Comparison of ENCODE assay signal across 8 mouse cellular contexts in genomic region chr2:30446891-30447826, GRCm38 (mm10). TPM values are rescaled to one million over a fixed set of nuclear protein-coding genes. Genes with fewer than 3 reads are reported as not detected.
A peak's percentile ranks its signal among the peaks of the same experiment; 100 is the strongest.
DNase-seq lines count a peak whose midpoint lies in the region; ATAC-seq lines count a peak whose summit lies in the region.

No protein-coding gene starts in this region.

- 50% methylated on average over 10 of the region's 10 CpGs for WGBS in macrophage (ENCODE audit: missing documents)

- DNase-seq in adrenal gland, adult 2 months = peak; percentile 33
- DNase-seq in adrenal gland, postnatal 4 days (ENCODE audit: low spot score in 2 of 2) = no peak
- peak; percentile 51 for DNase-seq in kidney, postnatal 10 days
- no peak for DNase-seq in kidney, adult 9 months
- no peak for DNase-seq in retina, embryonic 14.5 days (ENCODE audit: low spot score)

- peak overlapping the region; percentile 46 for H3K27ac ChIP-seq in macrophage

- peaks cover 40% of the 10 kb centered on the region; the same call in 1 of the 2 replicates for H3K36me3 ChIP-seq in macrophage (ENCODE audit: inconsistent target)

- H3K4me3 ChIP-seq in macrophage (ENCODE audit: inconsistent target) = no peak overlapping the region

- ATAC-seq in hematopoietic stem cell, adult 5-6 weeks (replicated peaks in 1 of 2; ENCODE audit: insufficient read depth in 1 of 2, low FRiP score in 2 of 2, low TSS enrichment in 1 of 2, low read depth in 1 of 2, poor library complexity in 2 of 2, severe bottlenecking in 2 of 2) = peak; percentile 50 to 63; a peak in 3 of 4 replicates
- ATAC-seq in monocyte, adult 5-6 weeks (replicated peaks; ENCODE audit: insufficient number of reproducible peaks, low FRiP score, low TSS enrichment, poor library complexity, severe bottlenecking) = no peak

- peaks cover 18% of the 10 kb centered on the region; the same call in 1 of the 2 replicates for H3K79me2 ChIP-seq in macrophage (ENCODE audit: inconsistent target)

RNA-seq across cellular contexts. Expression of gene Ier5l, which starts 26.9 kb away (rescaled TPM):
- 1 to 10 TPM; 2.4 to 7.8 TPM for total RNA-seq in adrenal gland, adult 2 months (2021)
- 30.6 and 39.4 TPM in 2 replicates for polyA plus RNA-seq in adrenal gland, adult 2 months (2012; rRNA removed)
- 10 to 100 TPM; 10.6 to 11.6 TPM for total RNA-seq in adrenal gland, postnatal 4 days (2021)
- 0.19 and 2.4 TPM in 2 replicates for total RNA-seq in hematopoietic stem cell, adult 5-6 weeks (2017)
- total RNA-seq in macrophage (2018; cell fraction: chromatin; rRNA removed) = 1 to 10 TPM in 5 of 26 experiments, under 1 TPM in 16, not detected in 5; 0.31 to 6.4 (median 0.72) TPM
- total RNA-seq in macrophage (2018; cell fraction: cytosol; rRNA removed) = 10 to 100 TPM in 3 of 26 experiments, 1 to 10 TPM in 13, under 1 TPM in 10; 0.11 to 10.3 (median 1.2) TPM
- 1 to 10 TPM in 8 of 26 experiments, under 1 TPM in 17, not detected in 1; 0.18 to 6.9 (median 0.66) TPM for total RNA-seq in macrophage (2018; cell fraction: nucleus; rRNA removed)
- 2.4 to 6.5 TPM (median 4.4 TPM) in 3 replicates for polyA plus RNA-seq in macrophage (2018)
- 0.29 to 1.8 TPM (median 1.7 TPM) in 3 replicates for total RNA-seq in monocyte, adult 5-6 weeks (2017)

RNA-seq across cellular contexts. Expression of gene Ptpa, which starts 31.3 kb away (rescaled TPM):
- 100 to 1,000 TPM; 124 to 147 TPM for total RNA-seq in adrenal gland, adult 2 months (2021)
- polyA plus RNA-seq in adrenal gland, adult 2 months (2012; rRNA removed) = 235 and 242 TPM in 2 replicates
- total RNA-seq in adrenal gland, postnatal 4 days (2021) = 100 to 1,000 TPM; 165 to 169 TPM
- 60.4 and 66.6 TPM in 2 replicates for total RNA-seq in hematopoietic stem cell, adult 5-6 weeks (2017)
- 100 to 1,000 TPM in 11 of 26 experiments, 10 to 100 TPM in 15; 20.3 to 162 (median 87.2) TPM for total RNA-seq in macrophage (2018; cell fraction: chromatin; rRNA removed)
- total RNA-seq in macrophage (2018; cell fraction: cytosol; rRNA removed) = 100 to 1,000 TPM in 12 of 26 experiments, 10 to 100 TPM in 14; 72.0 to 130 (median 96.1) TPM
- total RNA-seq in macrophage (2018; cell fraction: nucleus; rRNA removed) = 100 to 1,000 TPM in 12 of 26 experiments, 10 to 100 TPM in 14; 38.4 to 151 (median 88.4) TPM
- polyA plus RNA-seq in macrophage (2018) = 54.9 to 121 TPM (median 116 TPM) in 3 replicates
- 23.0 to 45.8 TPM (median 34.5 TPM) in 3 replicates for total RNA-seq in monocyte, adult 5-6 weeks (2017)

RNA-seq across cellular contexts. Expression of gene Crat, which starts 31.5 kb away (rescaled TPM):
- total RNA-seq in adrenal gland, adult 2 months (2021) = 100 to 1,000 TPM; 216 to 274 TPM
- polyA plus RNA-seq in adrenal gland, adult 2 months (2012; rRNA removed) = 326 and 448 TPM in 2 replicates
- total RNA-seq in adrenal gland, postnatal 4 days (2021) = 10 to 100 TPM; 77.6 to 90.3 TPM
- 7.1 and 8.9 TPM in 2 replicates for total RNA-seq in hematopoietic stem cell, adult 5-6 weeks (2017)
- total RNA-seq in macrophage (2018; cell fraction: chromatin; rRNA removed) = 10 to 100 TPM in 23 of 26 experiments, 1 to 10 TPM in 3; 5.1 to 67.3 (median 23.7) TPM
- 10 to 100 TPM; 28.0 to 69.0 (median 38.0) TPM for total RNA-seq in macrophage (2018; cell fraction: cytosol; rRNA removed)
- total RNA-seq in macrophage (2018; cell fraction: nucleus; rRNA removed) = 10 to 100 TPM in 25 of 26 experiments, 1 to 10 TPM in 1; 9.1 to 56.5 (median 24.8) TPM
- 37.2 to 68.4 TPM (median 59.5 TPM) in 3 replicates for polyA plus RNA-seq in macrophage (2018)
- 5.1 to 16.4 TPM (median 6.8 TPM) in 3 replicates for total RNA-seq in monocyte, adult 5-6 weeks (2017)

RNA-seq across cellular contexts. Expression of gene Dolpp1, which starts 55.1 kb away (rescaled TPM):
- total RNA-seq in adrenal gland, adult 2 months (2021) = 10 to 100 TPM; 16.5 to 21.9 TPM
- 70.6 and 82.0 TPM in 2 replicates for polyA plus RNA-seq in adrenal gland, adult 2 months (2012; rRNA removed)
- 10 to 100 TPM; 25.9 to 33.9 TPM for total RNA-seq in adrenal gland, postnatal 4 days (2021)
- 7.4 and 24.5 TPM in 2 replicates for total RNA-seq in hematopoietic stem cell, adult 5-6 weeks (2017)
- total RNA-seq in macrophage (2018; cell fraction: chromatin; rRNA removed) = 10 to 100 TPM in 17 of 26 experiments, 1 to 10 TPM in 9; 2.1 to 42.4 (median 19.5) TPM
- 10 to 100 TPM in 23 of 26 experiments, 1 to 10 TPM in 3; 5.4 to 23.8 (median 16.5) TPM for total RNA-seq in macrophage (2018; cell fraction: cytosol; rRNA removed)
- 10 to 100 TPM in 23 of 26 experiments, 1 to 10 TPM in 3; 4.6 to 53.0 (median 19.3) TPM for total RNA-seq in macrophage (2018; cell fraction: nucleus; rRNA removed)
- polyA plus RNA-seq in macrophage (2018) = 18.7 to 21.3 TPM (median 18.7 TPM) in 3 replicates
- 11.3 to 25.4 TPM (median 19.3 TPM) in 3 replicates for total RNA-seq in monocyte, adult 5-6 weeks (2017)

Comparison
In these comparisons a context has a peak if more than half of its experiments do, and no peak if none do; other contexts are left out.
1. DNase-seq: peak in adrenal gland, adult 2 months (single experiment) and kidney, postnatal 10 days (single experiment); none in adrenal gland, postnatal 4 days (0 of 2), kidney, adult 9 months (single experiment) and retina, embryonic 14.5 days (single experiment).